Mouse (Mus musculus): ENCODE measurements around the gene Pknox2. TPM values are rescaled to one million over a fixed set of nuclear protein-coding genes. Genes with fewer than 3 reads are reported as not detected.

Gene Pknox2
- total RNA-seq, 2 experiments from 2014 or later = 2.0 to 3.5 TPM

GRCm38 (mm10) chr9:36948181-36948580 is 199.0 kb downstream of the Pknox2 start:
- DNase-seq (ENCODE audit: low spot score in 2 of 2) = no peak

GRCm38 (mm10) chr9:36947056-36947694 is 200.0 kb downstream of the Pknox2 start:
- no peak for DNase-seq (ENCODE audit: low spot score in 2 of 2)

- DNase-seq (ENCODE audit: low spot score in 2 of 2) = no peak
These were observed 202.4 kb downstream of the Pknox2 start for GRCm38 (mm10) chr9:36944843-36945242.

GRCm38 (mm10) chr9:36942561-36942960 is 204.6 kb downstream of the Pknox2 start:
- DNase-seq (ENCODE audit: low spot score in 2 of 2) = no peak

- no peak for DNase-seq (ENCODE audit: low spot score in 2 of 2)
These were observed 205.1 kb downstream of the Pknox2 start for GRCm38 (mm10) chr9:36942131-36942530.

GRCm38 (mm10) chr9:36941565-36941964 is 205.6 kb downstream of the Pknox2 start:
- DNase-seq (ENCODE audit: low spot score in 2 of 2) = no peak

- DNase-seq (ENCODE audit: low spot score in 2 of 2) = no peak
These were observed 208.6 kb downstream of the Pknox2 start for GRCm38 (mm10) chr9:36938601-36939078.

GRCm38 (mm10) chr9:36933813-36934493 is 213.3 kb downstream of the Pknox2 start:
- peak; percentile 28 to 44 for DNase-seq (ENCODE audit: low spot score in 2 of 2)

- DNase-seq (ENCODE audit: low spot score in 2 of 2) = no peak
These were observed 214.0 kb downstream of the Pknox2 start for GRCm38 (mm10) chr9:36932950-36933812.

- no peak for DNase-seq (ENCODE audit: low spot score in 2 of 2)
These were observed 215.6 kb downstream of the Pknox2 start for GRCm38 (mm10) chr9:36931657-36932056.

- DNase-seq (ENCODE audit: low spot score in 2 of 2) = no peak
These were observed 223.5 kb downstream of the Pknox2 start for GRCm38 (mm10) chr9:36923753-36924152.

GRCm38 (mm10) chr9:36921718-36922415 is 225.3 kb downstream of the Pknox2 start:
- DNase-seq (ENCODE audit: low spot score in 2 of 2) = no peak

GRCm38 (mm10) chr9:36919472-36919871 is 227.7 kb downstream of the Pknox2 start:
- DNase-seq (ENCODE audit: low spot score in 2 of 2) = no peak

- DNase-seq (ENCODE audit: low spot score in 2 of 2) = no peak
These were observed 228.6 kb downstream of the Pknox2 start for GRCm38 (mm10) chr9:36918582-36918981.

- DNase-seq (ENCODE audit: low spot score in 2 of 2) = no peak
These were observed 230.3 kb downstream of the Pknox2 start for GRCm38 (mm10) chr9:36916915-36917314.

GRCm38 (mm10) chr9:36916362-36916761 is 230.8 kb downstream of the Pknox2 start:
- DNase-seq (ENCODE audit: low spot score in 2 of 2) = peak; percentile 67 to 69

- no peak for DNase-seq (ENCODE audit: low spot score in 2 of 2)
These were observed 241.8 kb downstream of the Pknox2 start for GRCm38 (mm10) chr9:36905452-36905851.

- no peak for DNase-seq (ENCODE audit: low spot score in 2 of 2)
These were observed 246.7 kb downstream of the Pknox2 start for GRCm38 (mm10) chr9:36900464-36900863.

GRCm38 (mm10) chr9:36898560-36898959 is 248.6 kb downstream of the Pknox2 start:
- no peak for DNase-seq (ENCODE audit: low spot score in 2 of 2)

GRCm38 (mm10) chr9:36895009-36895693 is 252.1 kb downstream of the Pknox2 start:
- DNase-seq (ENCODE audit: low spot score in 2 of 2) = peak; percentile 48 to 53
